Mouse (Mus musculus) limb, embryonic 10.5 days (tissue): Measurements from ENCODE around the gene AC140267.1. TPM values are rescaled to one million over a fixed set of nuclear protein-coding genes. Genes with fewer than 3 reads are reported as not detected.

ENCODE experiments used
- DNase-seq: peaks from one replicate; pipeline ENCODE4 v3.0.0-alpha.2; 2017; ENCODE audit warnings: low spot score
- H3K27ac ChIP-seq: fragments of 300-500 bp; sonication (generic); 2 replicates; pipeline ENCODE4 v1.5.1; 2016; ENCODE audit warnings: mild to moderate bottlenecking
- H3K27me3 ChIP-seq: fragments of 300-500 bp; sonication (generic); 2 replicates; pipeline ENCODE4 v1.6.1; 2016; ENCODE audit warnings: low read depth, mild to moderate bottlenecking; ENCODE audit not compliant: poor library complexity, severe bottlenecking
- H3K36me3 ChIP-seq: fragments of 300-500 bp; sonication (generic); 2 replicates; pipeline ENCODE4 v1.6.1; 2016; ENCODE audit warnings: mild to moderate bottlenecking, moderate library complexity
- H3K4me1 ChIP-seq: fragments of 300-500 bp; sonication (generic); 2 replicates; pipeline ENCODE4 v1.6.1; 2016
- H3K4me3 ChIP-seq: fragments of 300-500 bp; sonication (generic); 2 replicates; pipeline ENCODE4 v1.5.1; 2016; ENCODE audit warnings: mild to moderate bottlenecking, moderate library complexity
- H3K9me3 ChIP-seq: fragments of 300-500 bp; sonication (generic); replicated peaks from 2 replicates; pipeline ENCODE4 v1.6.1; 2016; ENCODE audit warnings: mild to moderate bottlenecking
- WGBS: fragments of 180-500 bp; shearing (Covaris S2); methylation state at CpG from one replicate; pipeline ENCODE4 v1.1.7; 2016; 5-methylcytosine and 5-hydroxymethylcytosine counted together
- polyA plus RNA-seq: library from polyadenylated mRNA; unstranded; fragments of >200 nt; fragmentation: Nextera tagmentation; extraction: Ambion mirVana; gene quantifications from 2 replicates; pipeline ENCODE4 v1.2.1, GENCODE M21; 2016

Gene AC140267.1
- not detected in 2 replicates for polyA plus RNA-seq

GRCm38 (mm10) chr15:80235535-80235934 is at the start of gene AC140267.1:
Gene AC140267.1, plus strand, starts transcription at chr15:80235835.
- WGBS = 97% methylated on average over 9 of the region's 9 CpGs
- H3K4me3 ChIP-seq = peak within 1 kb of the TSS; percentile 77
- peaks cover 47% of the 10 kb centered on the region for H3K36me3 ChIP-seq
- no peaks in the 10 kb centered on the region for H3K9me3 ChIP-seq
- H3K4me1 ChIP-seq = peaks cover 23% of the 10 kb centered on the region
- H3K27ac ChIP-seq = peak within 1 kb of the TSS; percentile 87
- DNase-seq = no peak
- H3K27me3 ChIP-seq = no peaks in the 10 kb centered on the region

- 83% methylated on average over 5 of the region's 5 CpGs for WGBS
- Histone ChIP-seq H3K36me3 (no peaks in the 10 kb centered on the region), H3K27ac (no peak overlapping the region), H3K4me3 (no peak overlapping the region), H3K9me3 (no peaks in the 10 kb centered on the region), H3K27me3 (no peaks in the 10 kb centered on the region), H3K4me1 (peaks cover 9% of the 10 kb centered on the region; the same call in 1 of the 2 replicates)
- no peak for DNase-seq
Observed at GRCm38 (mm10) chr15:80188927-80189326, 46.7 kb upstream of the AC140267.1 start.

GRCm38 (mm10) chr15:80190075-80190474 is 45.6 kb upstream of the AC140267.1 start:
- DNase-seq = no peak
- H3K4me3 ChIP-seq = no peak overlapping the region

GRCm38 (mm10) chr15:80191585-80192245 is 43.9 kb upstream of the AC140267.1 start:
- DNase-seq = no peak
- 76% methylated on average over 8 of the region's 8 CpGs for WGBS
- no peak overlapping the region for H3K27ac ChIP-seq

More at GRCm38 (mm10) chr15:80190075-80190474, 45.6 kb upstream of the AC140267.1 start:
- no peaks in the 10 kb centered on the region for H3K36me3 ChIP-seq
- no peak overlapping the region for H3K27ac ChIP-seq
- WGBS = 84% methylated on average over 4 of the region's 4 CpGs
- H3K9me3 ChIP-seq = no peaks in the 10 kb centered on the region
- peaks cover 9% of the 10 kb centered on the region; the same call in 1 of the 2 replicates for H3K4me1 ChIP-seq
- H3K27me3 ChIP-seq = no peaks in the 10 kb centered on the region

GRCm38 (mm10) chr15:80192246-80192585 is 43.4 kb upstream of the AC140267.1 start:
- Histone ChIP-seq H3K9me3 (no peaks in the 10 kb centered on the region), H3K4me3 (no peak overlapping the region), H3K36me3 (no peaks in the 10 kb centered on the region), H3K27me3 (no peaks in the 10 kb centered on the region), H3K4me1 (peaks cover 9% of the 10 kb centered on the region; the same call in 1 of the 2 replicates), H3K27ac (no peak overlapping the region)
- WGBS = 94% methylated on average over 6 of the region's 6 CpGs
- no peak for DNase-seq

More at GRCm38 (mm10) chr15:80191585-80192245, 43.9 kb upstream of the AC140267.1 start:
- H3K27me3 ChIP-seq = no peaks in the 10 kb centered on the region
- no peaks in the 10 kb centered on the region for H3K36me3 ChIP-seq
- H3K9me3 ChIP-seq = no peaks in the 10 kb centered on the region
- peaks cover 9% of the 10 kb centered on the region; the same call in 1 of the 2 replicates for H3K4me1 ChIP-seq
- no peak overlapping the region for H3K4me3 ChIP-seq

GRCm38 (mm10) chr15:80192847-80193246 is 42.8 kb upstream of the AC140267.1 start:
- no peak overlapping the region for H3K27ac ChIP-seq
- no peaks in the 10 kb centered on the region for H3K36me3 ChIP-seq
- H3K9me3 ChIP-seq = no peaks in the 10 kb centered on the region
- H3K4me3 ChIP-seq = no peak overlapping the region
- H3K27me3 ChIP-seq = no peaks in the 10 kb centered on the region
- peaks cover 9% of the 10 kb centered on the region; the same call in 1 of the 2 replicates for H3K4me1 ChIP-seq
- DNase-seq = no peak
- WGBS = 89% methylated on average over 7 of the region's 7 CpGs

- no peaks in the 10 kb centered on the region for H3K36me3 ChIP-seq
- H3K4me3 ChIP-seq = no peak overlapping the region
- 95% methylated on average over 2 of the region's 2 CpGs for WGBS
- no peaks in the 10 kb centered on the region for H3K27me3 ChIP-seq
- DNase-seq = no peak
- H3K27ac ChIP-seq = no peak overlapping the region
- H3K9me3 ChIP-seq = no peaks in the 10 kb centered on the region
- H3K4me1 ChIP-seq = no peaks in the 10 kb centered on the region
Observed at GRCm38 (mm10) chr15:80199556-80199955, 36.1 kb upstream of the AC140267.1 start.

- no peak overlapping the region for H3K4me3 ChIP-seq
- H3K4me1 ChIP-seq = no peaks in the 10 kb centered on the region
- no peaks in the 10 kb centered on the region for H3K27me3 ChIP-seq
- 84% methylated on average over 6 of the region's 6 CpGs for WGBS
- DNase-seq = no peak
- H3K36me3 ChIP-seq = no peaks in the 10 kb centered on the region
- no peak overlapping the region for H3K27ac ChIP-seq
- no peaks in the 10 kb centered on the region for H3K9me3 ChIP-seq
Observed at GRCm38 (mm10) chr15:80202111-80202775, 33.4 kb upstream of the AC140267.1 start.

- DNase-seq = peak; percentile 79
- H3K27ac ChIP-seq = no peak overlapping the region
Observed at GRCm38 (mm10) chr15:80203406-80203805, 32.2 kb upstream of the AC140267.1 start.

GRCm38 (mm10) chr15:80206057-80206565 is 29.5 kb upstream of the AC140267.1 start:
- DNase-seq = no peak
- Histone ChIP-seq H3K36me3 (peaks cover 5% of the 10 kb centered on the region), H3K4me3 (no peak overlapping the region), H3K27me3 (no peaks in the 10 kb centered on the region), H3K27ac (no peak overlapping the region), H3K9me3 (no peaks in the 10 kb centered on the region), H3K4me1 (no peaks in the 10 kb centered on the region)
- 91% methylated on average over 3 of the region's 3 CpGs for WGBS

More at GRCm38 (mm10) chr15:80203406-80203805, 32.2 kb upstream of the AC140267.1 start:
- H3K4me3 ChIP-seq = no peak overlapping the region
- no peaks in the 10 kb centered on the region for H3K27me3 ChIP-seq
- no peaks in the 10 kb centered on the region for H3K4me1 ChIP-seq
- no peaks in the 10 kb centered on the region for H3K36me3 ChIP-seq
- 34% methylated on average over 4 of the region's 4 CpGs for WGBS
- no peaks in the 10 kb centered on the region for H3K9me3 ChIP-seq

- Histone ChIP-seq H3K9me3 (no peaks in the 10 kb centered on the region), H3K27ac (no peak overlapping the region), H3K27me3 (no peaks in the 10 kb centered on the region), H3K4me3 (no peak overlapping the region), H3K4me1 (no peaks in the 10 kb centered on the region), H3K36me3 (peaks cover 28% of the 10 kb centered on the region)
- DNase-seq = no peak
- WGBS = 30% methylated on average over 4 of the region's 4 CpGs
Observed at GRCm38 (mm10) chr15:80208446-80208845, 27.2 kb upstream of the AC140267.1 start.

- Histone ChIP-seq H3K36me3 (peaks cover 28% of the 10 kb centered on the region), H3K4me3 (no peak overlapping the region), H3K4me1 (peaks cover 8% of the 10 kb centered on the region; the same call in 1 of the 2 replicates), H3K9me3 (no peaks in the 10 kb centered on the region), H3K27ac (no peak overlapping the region), H3K27me3 (no peaks in the 10 kb centered on the region)
- DNase-seq = no peak
Observed at GRCm38 (mm10) chr15:80213688-80214087, 21.9 kb upstream of the AC140267.1 start.
